ENCODE assay signal across 30 mouse cellular contexts in the genomic region with DNA sequence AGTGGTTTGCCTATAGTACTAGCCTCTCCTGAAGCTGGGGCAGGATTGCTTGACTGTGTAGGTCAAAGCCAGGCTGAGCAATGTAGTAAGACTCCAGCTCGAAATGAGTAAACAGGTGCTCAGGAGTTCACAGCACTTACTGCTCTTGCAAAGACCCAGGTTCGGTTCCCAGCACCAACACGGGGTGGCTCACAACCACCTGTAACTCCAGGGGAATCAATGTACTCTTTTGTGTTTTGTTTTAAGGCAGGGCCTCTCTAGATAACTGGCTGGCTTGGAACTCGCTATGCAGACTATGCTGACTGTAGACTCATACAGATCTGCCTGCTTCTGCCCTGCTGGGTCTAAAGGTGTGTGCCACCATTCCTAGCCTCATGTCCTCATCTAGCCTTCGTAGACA. TPM values are rescaled to one million over a fixed set of nuclear protein-coding genes. Genes with fewer than 3 reads are reported as not detected.
"Had no signal": no experiment of that assay in that cellular context is flagged by ENCODE, and none has a peak within 500 bp of the region (broad histone marks: within the 10 kb centered on the region; RNA-seq: fewer than 3 reads in every experiment).

No protein-coding gene starts in this region.

- H3K27ac ChIP-seq: heart, embryonic 13.5 days; heart, embryonic 15.5 days; hindbrain, embryonic 10.5 days; hindbrain, embryonic 12.5 days; hindbrain, embryonic 13.5 days; hindbrain, embryonic 14.5 days; hindbrain, embryonic 15.5 days; hindbrain, postnatal 0 days; intestine, embryonic 15.5 days; kidney, embryonic 15.5 days; kidney, postnatal 0 days; layer of hippocampus, adult 2 months; left cerebral cortex, adult 2 months had no signal

- H3K9ac ChIP-seq: heart, embryonic 13.5 days; heart, embryonic 15.5 days; hindbrain, embryonic 12.5 days; hindbrain, embryonic 13.5 days; hindbrain, embryonic 14.5 days; hindbrain, embryonic 15.5 days; intestine, embryonic 15.5 days; kidney, embryonic 15.5 days had no signal

- DNase-seq: heart, postnatal 10 days; heart, postnatal 14 days; heart, postnatal 36 days; heart, postnatal 4 days; kidney, adult 11 months; kidney, adult 18-20 months; kidney, adult 2 months; kidney, adult 8-10 months; kidney, adult 9 months; kidney, postnatal 10 days; kidney, postnatal 14 days; kidney, postnatal 25 days; kidney, postnatal 36 days; kidney, postnatal 4 days; layer of hippocampus, adult 9-11 months; layer of hippocampus, postnatal 36 days had no signal

- H3K4me1 ChIP-seq: heart, embryonic 13.5 days; hindbrain, embryonic 12.5 days; intestine, embryonic 15.5 days had no signal

- H3K4me3 ChIP-seq: heart, embryonic 13.5 days; heart, embryonic 15.5 days; hindbrain, embryonic 10.5 days; hindbrain, embryonic 12.5 days; hindbrain, embryonic 13.5 days; hindbrain, embryonic 15.5 days; intestine, embryonic 15.5 days; kidney, embryonic 15.5 days; layer of hippocampus, adult 2 months; left cerebral cortex, adult 2 months had no signal

- H3K27me3 ChIP-seq: heart, embryonic 13.5 days; heart, embryonic 15.5 days; hindbrain, embryonic 12.5 days; hindbrain, embryonic 13.5 days; hindbrain, embryonic 15.5 days; intestine, embryonic 15.5 days; kidney, embryonic 15.5 days had no signal

RNA-seq across cellular contexts. Expression of a gene that starts 43.0 kb away (rescaled TPM):
- polyA plus RNA-seq: inflammation-experienced regulatory T-cells, adult 6 months had no signal
